Mouse (Mus musculus): ENCODE results near the gene Plce1. TPM values are rescaled to one million over a fixed set of nuclear protein-coding genes. Genes with fewer than 3 reads are reported as not detected.

Gene Plce1
- polyA plus RNA-seq, 1 experiment from 2014 or later: not detected

- no peaks in the 10 kb centered on the region for H3K36me3 ChIP-seq (ENCODE audit: inconsistent target)
- no peak overlapping the region for H3K27ac ChIP-seq
- no peaks in the 10 kb centered on the region for H3K79me2 ChIP-seq (ENCODE audit: inconsistent target)
- WGBS (ENCODE audit: missing documents): 22% methylated on average over 12 of the region's 12 CpGs
- H3K4me3 ChIP-seq (ENCODE audit: inconsistent target): no peak overlapping the region
Measured at GRCm38 (mm10) chr19:38480156-38480720, 671 bp upstream of the Plce1 start.

DNA sequence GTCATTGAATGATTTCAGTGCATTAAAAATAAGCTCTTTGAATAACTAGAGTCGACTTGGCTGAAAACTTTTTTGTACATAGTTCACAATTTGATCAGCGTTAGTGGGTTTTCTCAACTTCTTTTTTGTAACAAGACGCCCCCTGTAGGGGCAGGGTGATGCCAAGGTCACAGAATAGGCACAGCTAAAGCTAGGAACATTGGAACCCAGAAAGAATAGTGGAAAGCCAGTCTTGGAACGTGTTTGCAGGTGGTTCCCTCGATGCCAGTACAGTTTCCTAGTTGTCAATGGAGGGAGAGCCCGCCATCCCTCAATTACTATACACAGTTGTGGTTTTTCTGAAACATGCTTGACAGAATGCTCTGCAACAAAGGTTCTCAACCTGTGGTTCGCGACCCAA, 997 bp downstream of the Plce1 start:
- 22% methylated on average over 8 of the region's 8 CpGs for WGBS (ENCODE audit: missing documents)
- H3K36me3 ChIP-seq (ENCODE audit: inconsistent target): no peaks in the 10 kb centered on the region
- H3K4me3 ChIP-seq (ENCODE audit: inconsistent target): no peak overlapping the region
- H3K27ac ChIP-seq: no peak overlapping the region
- H3K79me2 ChIP-seq (ENCODE audit: inconsistent target): no peaks in the 10 kb centered on the region

DNA sequence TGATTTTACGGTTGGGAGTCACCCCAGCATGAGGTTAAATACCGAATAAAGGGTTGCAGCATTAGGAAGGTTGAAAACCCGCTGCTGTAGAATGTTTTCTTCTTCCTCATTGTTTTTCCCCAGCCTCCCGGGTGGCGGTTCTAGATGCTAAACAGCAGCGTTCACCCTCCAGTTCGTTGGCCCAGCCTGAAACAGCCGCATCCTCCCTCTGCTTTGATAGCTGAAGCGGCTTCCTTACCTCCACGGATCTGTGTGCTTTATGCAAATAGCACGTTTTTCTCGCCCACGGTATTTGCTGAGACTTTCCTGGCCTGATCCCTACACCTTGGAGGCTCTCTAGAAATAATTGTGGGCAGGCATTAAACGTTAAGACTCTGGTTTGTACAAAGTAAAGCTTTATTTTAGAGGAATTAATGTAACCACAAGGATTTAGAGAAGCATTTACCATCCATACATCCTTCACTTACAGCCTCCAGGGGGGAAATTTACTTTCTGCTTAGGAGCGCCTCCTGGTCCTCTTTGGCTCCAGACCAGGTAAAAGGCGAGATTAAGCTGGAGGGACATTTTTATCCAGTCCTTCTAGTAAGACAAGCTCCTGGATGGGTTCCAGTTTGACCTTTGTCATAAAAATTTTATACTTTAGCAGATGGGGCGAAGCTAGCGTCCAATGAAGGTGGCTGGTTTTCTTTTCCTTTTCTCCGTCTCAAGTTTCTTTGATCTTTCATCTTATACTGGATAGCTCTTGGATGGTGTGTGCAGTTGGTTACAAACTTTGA, 1.7 kb downstream of the Plce1 start:
- Histone ChIP-seq H3K36me3 (ENCODE audit: inconsistent target) (no peaks in the 10 kb centered on the region), H3K27ac (no peak overlapping the region), H3K79me2 (ENCODE audit: inconsistent target) (no peaks in the 10 kb centered on the region), H3K4me3 (ENCODE audit: inconsistent target) (no peak overlapping the region)
- WGBS (ENCODE audit: missing documents): 32% methylated on average over 19 of the region's 19 CpGs

GRCm38 (mm10) chr19:38485779-38486555, 5.1 kb downstream of the Plce1 start:
- Histone ChIP-seq H3K4me3 (ENCODE audit: inconsistent target) (no peak overlapping the region), H3K79me2 (ENCODE audit: inconsistent target) (no peaks in the 10 kb centered on the region), H3K36me3 (ENCODE audit: inconsistent target) (no peaks in the 10 kb centered on the region), H3K27ac (no peak overlapping the region)
- 45% methylated on average over 11 of the region's 11 CpGs for WGBS (ENCODE audit: missing documents)

DNA sequence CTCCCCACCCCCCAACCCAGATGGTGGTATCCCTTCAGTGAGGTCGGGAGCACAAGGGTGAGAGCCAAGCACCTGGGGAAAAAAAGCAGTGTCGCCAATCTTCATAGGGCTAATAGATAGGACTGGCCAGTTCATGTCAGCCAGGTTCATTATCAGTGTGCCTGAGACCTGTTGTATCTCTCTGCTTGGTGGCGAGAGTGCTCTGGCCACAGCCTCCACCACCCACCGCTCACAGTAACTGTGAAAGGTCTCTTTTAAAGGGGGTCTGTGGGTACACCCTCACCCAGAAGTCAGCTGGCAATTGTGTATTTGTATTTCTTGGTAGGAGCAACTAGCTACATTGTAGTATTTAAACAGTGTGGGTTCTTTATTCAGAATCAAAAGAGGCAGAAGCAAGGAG, 6.6 kb downstream of the Plce1 start:
- no peaks in the 10 kb centered on the region for H3K36me3 ChIP-seq (ENCODE audit: inconsistent target)
- H3K4me3 ChIP-seq (ENCODE audit: inconsistent target): no peak overlapping the region
- WGBS (ENCODE audit: missing documents): 79% methylated on average over 4 of the region's 4 CpGs
- no peaks in the 10 kb centered on the region for H3K79me2 ChIP-seq (ENCODE audit: inconsistent target)
- no peak overlapping the region for H3K27ac ChIP-seq

- Histone ChIP-seq H3K79me2 (ENCODE audit: inconsistent target) (no peaks in the 10 kb centered on the region), H3K4me3 (ENCODE audit: inconsistent target) (no peak overlapping the region), H3K36me3 (ENCODE audit: inconsistent target) (no peaks in the 10 kb centered on the region), H3K27ac (no peak overlapping the region)
- 77% methylated on average over 9 of the region's 9 CpGs for WGBS (ENCODE audit: missing documents)
Measured at GRCm38 (mm10) chr19:38488103-38488912, 7.4 kb downstream of the Plce1 start.

DNA sequence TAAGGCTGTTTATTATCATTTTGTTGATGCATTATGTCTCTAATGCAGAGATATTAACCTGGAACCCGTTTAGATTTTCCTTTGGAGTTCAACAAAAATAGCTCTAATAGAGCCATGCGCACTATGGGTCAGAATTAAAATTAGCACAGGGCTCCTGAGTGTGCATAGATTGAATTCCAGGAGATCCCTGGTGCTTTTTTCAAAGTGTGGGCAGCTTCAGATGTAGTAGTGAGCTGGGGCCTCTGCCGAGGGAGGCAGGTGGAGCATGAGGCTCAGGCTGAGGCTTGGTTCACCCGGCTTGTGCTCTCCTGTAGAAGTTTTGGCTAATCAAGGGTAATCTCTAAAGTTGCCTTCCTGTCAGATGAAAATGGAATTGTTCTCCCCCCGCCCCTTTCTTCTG, 17.3 kb downstream of the Plce1 start:
- no peaks in the 10 kb centered on the region for H3K79me2 ChIP-seq (ENCODE audit: inconsistent target)
- 76% methylated on average over 5 of the region's 5 CpGs for WGBS (ENCODE audit: missing documents)
- no peak overlapping the region for H3K4me3 ChIP-seq (ENCODE audit: inconsistent target)
- H3K27ac ChIP-seq: no peak overlapping the region
- H3K36me3 ChIP-seq (ENCODE audit: inconsistent target): no peaks in the 10 kb centered on the region

GRCm38 (mm10) chr19:38504597-38504996, 23.7 kb downstream of the Plce1 start:
- H3K4me3 ChIP-seq (ENCODE audit: inconsistent target): no peak overlapping the region
- no peaks in the 10 kb centered on the region for H3K36me3 ChIP-seq (ENCODE audit: inconsistent target)
- no peaks in the 10 kb centered on the region for H3K79me2 ChIP-seq (ENCODE audit: inconsistent target)
- 54% methylated on average over 3 of the region's 3 CpGs for WGBS (ENCODE audit: missing documents)
- no peak overlapping the region for H3K27ac ChIP-seq

GRCm38 (mm10) chr19:38506131-38506530, 25.2 kb downstream of the Plce1 start:
- H3K79me2 ChIP-seq (ENCODE audit: inconsistent target): no peaks in the 10 kb centered on the region
- H3K27ac ChIP-seq: no peak overlapping the region
- no peaks in the 10 kb centered on the region for H3K36me3 ChIP-seq (ENCODE audit: inconsistent target)
- WGBS (ENCODE audit: missing documents): 76% methylated on average over 7 of the region's 7 CpGs
- no peak overlapping the region for H3K4me3 ChIP-seq (ENCODE audit: inconsistent target)

DNA sequence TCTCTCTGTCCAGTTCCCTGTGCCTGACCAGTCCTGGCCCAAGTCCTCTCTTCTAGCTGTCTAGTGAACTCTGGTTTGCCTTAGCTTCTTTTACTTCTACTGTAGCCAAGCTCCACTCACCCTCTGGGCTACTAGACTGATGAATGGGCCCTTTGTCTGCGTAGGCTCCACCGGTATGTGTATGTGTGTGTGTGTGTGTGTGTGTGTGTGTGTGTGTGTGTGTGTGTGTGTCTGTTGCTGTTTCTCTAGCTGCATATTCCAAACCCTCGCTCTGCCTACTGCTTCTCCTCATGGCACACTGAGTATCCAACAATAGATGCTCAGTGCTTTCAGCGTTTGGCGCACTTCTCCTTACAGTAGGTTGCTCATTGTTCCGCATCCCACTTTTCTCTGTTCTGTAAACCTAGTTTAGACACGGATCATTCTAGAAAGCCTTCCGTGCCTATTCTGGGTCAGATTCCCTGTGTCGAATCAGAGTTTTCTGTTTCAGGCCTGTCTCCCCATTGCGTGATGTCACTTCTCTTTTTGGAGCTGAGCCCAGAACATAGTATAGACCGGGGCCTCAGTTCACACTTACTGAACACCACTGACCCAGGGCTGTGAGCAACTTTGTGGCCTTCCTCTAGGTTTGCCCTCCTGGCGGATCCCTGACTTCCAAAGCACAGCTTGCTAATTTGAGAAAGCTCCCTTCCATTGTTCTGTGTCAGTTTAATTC, 26.5 kb downstream of the Plce1 start:
- Histone ChIP-seq H3K4me3 (ENCODE audit: inconsistent target) (no peak overlapping the region), H3K27ac (no peak overlapping the region), H3K79me2 (ENCODE audit: inconsistent target) (no peaks in the 10 kb centered on the region), H3K36me3 (ENCODE audit: inconsistent target) (no peaks in the 10 kb centered on the region)
- WGBS (ENCODE audit: missing documents): 92% methylated on average over 9 of the region's 12 CpGs

DNA sequence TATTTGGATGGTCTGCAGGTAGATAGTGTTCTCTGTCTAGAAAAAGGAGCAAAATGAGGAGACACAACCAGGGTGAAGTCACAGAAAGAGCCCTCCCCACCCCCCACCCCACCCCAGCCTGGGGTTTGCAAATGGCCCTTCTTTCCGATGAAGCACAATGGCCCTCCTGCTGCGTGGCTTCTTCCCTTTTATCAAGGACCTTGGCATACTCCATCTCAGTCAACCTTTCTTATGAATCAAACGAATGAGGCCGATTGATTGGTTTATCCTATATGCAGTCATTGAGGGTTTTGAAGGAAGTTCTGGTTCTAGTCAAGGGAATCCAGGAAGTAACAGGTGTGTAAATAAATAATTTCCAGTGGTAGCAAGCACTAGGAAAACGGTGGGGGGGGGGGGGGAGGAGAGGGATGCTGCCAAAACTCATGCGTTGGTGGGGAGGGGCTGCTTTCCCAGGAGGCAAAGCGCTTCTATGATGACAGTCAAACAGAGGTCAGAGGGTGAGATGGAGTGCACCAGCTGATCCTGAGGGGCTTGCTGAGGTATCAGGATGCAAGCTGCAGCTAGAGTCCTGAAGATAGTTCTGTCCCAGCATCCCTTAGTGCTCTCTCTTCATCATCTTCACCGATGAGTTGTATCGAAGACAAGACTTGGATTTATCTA, 27.2 kb downstream of the Plce1 start:
- Histone ChIP-seq H3K36me3 (ENCODE audit: inconsistent target) (no peaks in the 10 kb centered on the region), H3K79me2 (ENCODE audit: inconsistent target) (no peaks in the 10 kb centered on the region), H3K27ac (no peak overlapping the region), H3K4me3 (ENCODE audit: inconsistent target) (no peak overlapping the region)
- WGBS (ENCODE audit: missing documents): 77% methylated on average over 9 of the region's 9 CpGs

GRCm38 (mm10) chr19:38514417-38515184, 33.7 kb downstream of the Plce1 start:
- H3K4me3 ChIP-seq (ENCODE audit: inconsistent target): no peak overlapping the region
- 95% methylated on average over 4 of the region's 5 CpGs for WGBS (ENCODE audit: missing documents)
- H3K27ac ChIP-seq: no peak overlapping the region
- H3K36me3 ChIP-seq (ENCODE audit: inconsistent target): no peaks in the 10 kb centered on the region
- H3K79me2 ChIP-seq (ENCODE audit: inconsistent target): no peaks in the 10 kb centered on the region

DNA sequence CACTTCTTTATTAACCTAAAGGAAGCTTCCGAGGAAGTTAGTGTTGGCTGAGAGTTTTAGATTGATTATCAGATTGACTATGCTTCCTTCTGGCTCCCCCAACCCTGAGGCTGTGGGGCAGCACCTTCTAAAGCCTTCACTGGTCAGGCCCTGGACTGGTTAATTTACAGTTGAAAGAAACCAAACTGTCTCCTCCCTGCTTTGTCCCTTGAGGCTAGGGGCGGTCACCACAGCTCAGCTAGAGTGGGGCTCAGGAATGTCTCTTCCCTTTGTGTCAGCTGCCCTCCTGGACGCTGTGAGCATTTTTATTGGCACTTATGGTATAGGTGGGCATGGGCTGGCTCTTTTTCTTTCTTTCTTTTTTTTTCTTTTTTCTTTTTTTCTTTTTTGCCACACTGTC, 45.9 kb downstream of the Plce1 start:
- H3K27ac ChIP-seq: no peak overlapping the region
- no peaks in the 10 kb centered on the region for H3K79me2 ChIP-seq (ENCODE audit: inconsistent target)
- 63% methylated on average over 3 of the region's 3 CpGs for WGBS (ENCODE audit: missing documents)
- no peaks in the 10 kb centered on the region for H3K36me3 ChIP-seq (ENCODE audit: inconsistent target)
- H3K4me3 ChIP-seq (ENCODE audit: inconsistent target): no peak overlapping the region
